Mouse (Mus musculus): ENCODE data around the gene Plekha7. TPM values are rescaled to one million over a fixed set of nuclear protein-coding genes. Genes with fewer than 3 reads are reported as not detected.
A peak's percentile ranks its signal among the peaks of the same experiment; 100 is the strongest.

Plekha7 gene
- total and polyA plus RNA-seq, 2 experiments from 2014 or later, result 5.4 to 17.0 TPM

DNA sequence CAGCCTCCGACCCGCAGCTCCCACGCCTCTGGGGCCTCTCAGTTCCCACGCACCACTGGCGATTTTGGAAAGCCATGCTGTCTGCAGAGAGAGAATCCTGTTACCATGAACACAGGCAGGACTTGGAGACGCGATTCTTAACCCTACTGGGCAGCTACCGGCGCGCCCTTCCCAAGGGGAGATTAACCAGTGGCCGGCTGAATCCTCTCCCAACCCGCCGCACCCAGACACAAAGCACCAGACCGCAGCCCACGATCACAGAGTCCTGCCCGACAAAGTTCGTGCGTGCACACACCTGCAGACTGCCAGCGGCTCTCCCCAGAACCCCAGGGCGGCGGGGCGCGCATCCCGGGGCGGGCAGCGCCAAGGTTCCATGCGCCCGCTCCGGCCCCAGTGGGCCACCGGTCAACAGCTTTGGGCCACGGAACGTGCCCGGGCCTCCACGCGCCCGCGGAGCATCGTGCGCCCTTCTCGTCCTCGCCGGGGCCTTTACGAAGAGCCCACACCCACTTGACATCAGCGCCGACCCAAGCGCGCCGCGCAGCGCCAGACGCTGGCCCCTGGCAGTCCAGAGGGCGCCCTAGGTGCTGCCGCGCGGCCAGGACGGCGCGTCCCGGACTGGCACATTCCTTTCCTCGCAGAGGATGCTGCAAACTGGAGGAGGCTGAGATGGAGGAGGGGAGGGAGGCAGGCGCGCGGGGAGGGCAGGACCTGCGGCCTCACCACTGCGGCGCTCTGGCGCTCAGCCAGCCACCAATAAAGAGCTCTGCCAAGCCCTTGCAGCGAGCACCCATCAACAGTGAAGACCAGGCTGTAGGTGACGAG, 70.8 kb downstream of the Plekha7 start:
- no peaks in the 10 kb centered on the region for H3K27me3 ChIP-seq (ENCODE audit: insufficient read depth, low read length)
- peak overlapping the region; percentile 66 for H3K9ac ChIP-seq
- ATAC-seq, result peak; percentile 57
- H3K4me3 ChIP-seq (ENCODE audit: low read depth, low read length), result peak overlapping the region; percentile 50
- DNase-seq, result no peak
- WGBS, result 1% methylated on average over 68 of the region's 69 CpGs
- peak overlapping the region; percentile 40 for H3K27ac ChIP-seq (ENCODE audit: low read depth, low read length)
- no peaks in the 10 kb centered on the region for H3K9me3 ChIP-seq (ENCODE audit: low read length)
- no peaks in the 10 kb centered on the region; the same call in 1 of the 2 replicates for H3K4me1 ChIP-seq (ENCODE audit: insufficient read depth)
- TF ChIP-seq CTCF (IDR thresholded peaks at IDR 0.05; ENCODE audit: low read depth), result peak; percentile 11; the same call in 1 of the 2 replicates
- H3K4me2 ChIP-seq (ENCODE audit: low read depth), result peak overlapping the region; percentile 94
- H3K36me3 ChIP-seq (ENCODE audit: insufficient read depth), result no peaks in the 10 kb centered on the region

DNA sequence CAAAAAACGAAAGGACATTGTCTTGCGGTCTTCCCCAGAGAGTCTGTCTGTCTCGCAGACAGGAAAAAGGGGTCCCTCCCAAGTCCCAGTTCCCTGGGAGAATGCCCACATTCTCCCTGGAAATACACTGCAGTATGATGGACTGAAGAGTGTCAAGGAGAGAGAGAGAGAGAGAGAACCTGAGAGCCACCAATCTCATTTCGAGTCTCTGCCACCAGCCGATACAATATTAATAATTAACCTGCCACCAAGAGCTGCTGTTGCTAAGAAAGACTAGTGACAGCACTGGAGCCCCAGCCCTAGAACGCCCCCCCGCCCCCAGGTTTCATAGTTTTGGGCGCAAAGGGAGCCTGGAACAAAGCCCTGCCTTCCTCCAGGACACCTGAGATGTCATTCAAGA, 71.6 kb downstream of the Plekha7 start:
- Histone ChIP-seq H3K9ac (peak overlapping the region; percentile 66), H3K4me3 (ENCODE audit: low read depth, low read length) (peak overlapping the region; percentile 50), H3K4me1 (ENCODE audit: insufficient read depth) (no peaks in the 10 kb centered on the region; the same call in 1 of the 2 replicates), H3K27me3 (ENCODE audit: insufficient read depth, low read length) (no peaks in the 10 kb centered on the region), H3K27ac (ENCODE audit: low read depth, low read length) (peak overlapping the region; percentile 40; the same call in 1 of the 2 replicates), H3K9me3 (ENCODE audit: low read length) (no peaks in the 10 kb centered on the region), H3K4me2 (ENCODE audit: low read depth) (peak overlapping the region; percentile 94), H3K36me3 (ENCODE audit: insufficient read depth) (no peaks in the 10 kb centered on the region)
- TF ChIP-seq CTCF (IDR thresholded peaks at IDR 0.05; ENCODE audit: low read depth), result no peak
- DNase-seq, result no peak
- 45% methylated on average over 8 of the region's 8 CpGs for WGBS
- peak; percentile 38; the same call in 1 of the 2 replicates for ATAC-seq

DNA sequence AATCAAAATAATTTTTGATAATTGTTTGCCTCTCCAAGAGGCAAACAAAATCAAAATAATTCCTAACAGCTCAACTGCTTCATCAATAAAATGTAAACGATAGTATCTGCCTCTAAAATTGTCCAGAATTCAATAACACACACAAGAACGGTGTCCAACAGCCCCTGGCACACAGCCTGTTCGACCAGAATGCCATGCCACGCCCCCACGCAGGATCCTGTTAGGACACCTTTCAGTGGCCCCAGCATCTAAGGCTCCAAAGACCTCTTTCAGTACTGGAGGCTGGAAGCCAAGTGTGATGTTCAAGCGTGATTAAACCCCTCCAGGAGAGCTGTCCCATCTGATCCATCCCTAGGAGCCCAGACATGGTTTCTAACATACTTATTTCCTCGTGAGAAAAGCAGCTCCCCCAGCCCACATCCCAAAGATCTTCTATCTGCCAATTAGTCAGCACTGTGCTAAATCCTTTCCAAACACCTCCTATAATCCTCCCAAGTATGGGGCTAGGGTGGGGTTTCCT, 73.8 kb downstream of the Plekha7 start:
- DNase-seq, result no peak
- no peak for TF ChIP-seq CTCF (IDR thresholded peaks at IDR 0.05; ENCODE audit: low read depth)
- no peak for ATAC-seq
- no peaks in the 10 kb centered on the region for H3K27me3 ChIP-seq (ENCODE audit: insufficient read depth, low read length)
- H3K36me3 ChIP-seq (ENCODE audit: insufficient read depth), result no peaks in the 10 kb centered on the region
- no peaks in the 10 kb centered on the region; the same call in 1 of the 2 replicates for H3K4me1 ChIP-seq (ENCODE audit: insufficient read depth)
- no peaks in the 10 kb centered on the region for H3K9me3 ChIP-seq (ENCODE audit: low read length)
- H3K27ac ChIP-seq (ENCODE audit: low read depth, low read length), result no peak overlapping the region
- H3K9ac ChIP-seq, result no peak overlapping the region
- H3K4me3 ChIP-seq (ENCODE audit: low read depth, low read length), result no peak overlapping the region
- 39% methylated on average over 7 of the region's 7 CpGs for WGBS
- no peak overlapping the region for H3K4me2 ChIP-seq (ENCODE audit: low read depth)

DNA sequence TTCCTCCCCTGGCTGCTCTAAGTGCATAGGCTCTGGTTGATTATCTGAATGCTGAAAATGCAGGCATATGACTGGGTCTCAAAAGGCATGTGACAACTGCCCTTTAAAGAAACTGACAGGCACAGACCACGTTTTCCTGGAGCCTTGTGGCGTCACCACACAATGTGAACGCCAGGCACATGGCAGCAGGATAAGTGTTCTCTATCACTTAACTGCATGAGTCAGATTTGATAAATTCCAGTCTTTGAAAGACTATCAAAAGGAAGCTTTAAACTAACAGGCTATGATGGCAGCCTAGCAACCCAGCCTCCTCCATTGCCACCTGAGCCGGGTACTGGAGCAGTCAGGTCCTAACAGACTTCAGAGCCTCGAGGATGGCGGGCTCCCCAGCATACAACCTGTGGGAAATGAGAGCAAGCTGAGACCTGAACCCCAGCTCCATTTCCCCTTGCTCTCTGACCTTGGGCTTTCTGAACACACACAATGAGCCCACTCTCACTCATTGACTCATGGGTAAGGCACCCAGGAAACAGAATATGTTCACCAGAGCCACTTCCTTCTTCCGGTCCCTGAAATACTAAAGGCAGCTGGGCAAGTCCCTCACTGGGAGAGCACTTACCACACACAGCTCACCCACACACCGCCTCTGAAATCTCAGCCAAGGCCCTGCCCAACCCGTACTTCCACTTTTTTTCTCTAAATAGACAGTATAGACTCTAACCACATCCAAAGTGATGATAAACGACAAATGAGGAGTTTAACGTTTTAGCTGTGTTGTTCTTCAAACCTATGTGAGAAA, 77.2 kb downstream of the Plekha7 start:
- Histone ChIP-seq H3K36me3 (ENCODE audit: insufficient read depth) (no peaks in the 10 kb centered on the region), H3K27me3 (ENCODE audit: insufficient read depth, low read length) (no peaks in the 10 kb centered on the region), H3K4me1 (ENCODE audit: insufficient read depth) (no peaks in the 10 kb centered on the region), H3K9ac (no peak overlapping the region), H3K4me2 (ENCODE audit: low read depth) (no peak overlapping the region), H3K4me3 (ENCODE audit: low read depth, low read length) (no peak overlapping the region), H3K27ac (ENCODE audit: low read depth, low read length) (no peak overlapping the region), H3K9me3 (ENCODE audit: low read length) (no peaks in the 10 kb centered on the region)
- no peak for DNase-seq
- WGBS, result 68% methylated on average over 11 of the region's 11 CpGs
- peak; percentile 60 for ATAC-seq
- no peak for TF ChIP-seq CTCF (IDR thresholded peaks at IDR 0.05; ENCODE audit: low read depth)

DNA sequence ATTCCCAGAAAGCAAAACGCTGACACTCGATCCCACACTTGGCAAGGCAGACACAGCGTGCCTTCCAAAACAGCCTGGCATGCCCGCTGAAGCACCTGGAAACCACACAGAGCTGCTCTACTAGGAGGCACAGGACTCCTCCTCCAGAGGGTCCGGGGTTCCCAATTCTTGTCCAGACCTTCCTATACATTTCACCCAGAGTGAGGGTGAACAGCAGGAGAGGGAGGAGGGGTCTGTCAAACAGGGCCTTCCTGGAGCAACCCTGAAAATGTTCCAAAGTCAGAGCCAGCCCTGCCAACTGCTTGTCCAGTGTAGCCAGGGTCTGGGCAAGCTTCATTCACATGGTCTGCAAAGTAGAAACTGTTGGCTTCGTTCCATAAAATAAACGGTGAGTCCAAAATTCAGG, 81.3 kb downstream of the Plekha7 start:
- H3K9me3 ChIP-seq (ENCODE audit: low read length), result no peaks in the 10 kb centered on the region
- H3K4me3 ChIP-seq (ENCODE audit: low read depth, low read length), result no peak overlapping the region
- ATAC-seq, result no peak
- no peak overlapping the region for H3K27ac ChIP-seq (ENCODE audit: low read depth, low read length)
- H3K4me1 ChIP-seq (ENCODE audit: insufficient read depth), result no peaks in the 10 kb centered on the region
- no peak overlapping the region for H3K4me2 ChIP-seq (ENCODE audit: low read depth)
- WGBS, result 42% methylated on average over 7 of the region's 7 CpGs
- H3K9ac ChIP-seq, result no peak overlapping the region
- H3K27me3 ChIP-seq (ENCODE audit: insufficient read depth, low read length), result no peaks in the 10 kb centered on the region
- TF ChIP-seq CTCF (IDR thresholded peaks at IDR 0.05; ENCODE audit: low read depth), result no peak
- DNase-seq, result no peak
- no peaks in the 10 kb centered on the region for H3K36me3 ChIP-seq (ENCODE audit: insufficient read depth)

DNA sequence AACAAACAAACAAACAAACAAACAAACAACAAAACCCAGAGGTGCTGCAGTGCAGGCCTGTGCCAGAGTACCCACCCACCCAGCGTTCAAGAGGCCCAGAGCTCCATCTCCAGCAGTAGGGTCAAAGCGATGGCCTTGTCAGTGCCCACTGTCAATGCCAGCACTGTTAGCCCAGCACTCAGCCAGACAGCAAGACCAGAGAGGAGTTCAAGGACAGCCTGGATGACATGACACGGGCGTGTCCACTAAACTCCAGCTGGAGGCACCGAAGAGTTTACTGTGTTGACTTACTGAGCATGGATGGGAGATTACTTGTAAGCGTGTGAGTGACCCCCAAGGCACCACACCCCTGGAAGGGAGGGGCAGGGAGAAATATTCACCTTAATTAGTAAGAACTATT, 81.9 kb downstream of the Plekha7 start:
- H3K9me3 ChIP-seq (ENCODE audit: low read length), result no peaks in the 10 kb centered on the region
- 93% methylated on average over 6 of the region's 6 CpGs for WGBS
- TF ChIP-seq CTCF (IDR thresholded peaks at IDR 0.05; ENCODE audit: low read depth), result no peak
- no peak overlapping the region for H3K27ac ChIP-seq (ENCODE audit: low read depth, low read length)
- peaks cover under 1% of the 10 kb centered on the region; the same call in 1 of the 2 replicates for H3K4me1 ChIP-seq (ENCODE audit: insufficient read depth)
- no peak overlapping the region for H3K9ac ChIP-seq
- no peaks in the 10 kb centered on the region for H3K36me3 ChIP-seq (ENCODE audit: insufficient read depth)
- DNase-seq, result no peak
- H3K27me3 ChIP-seq (ENCODE audit: insufficient read depth, low read length), result no peaks in the 10 kb centered on the region
- H3K4me3 ChIP-seq (ENCODE audit: low read depth, low read length), result no peak overlapping the region
- no peak for ATAC-seq
- H3K4me2 ChIP-seq (ENCODE audit: low read depth), result no peak overlapping the region
